Mouse (Mus musculus): ENCODE data around the gene Cpa5. TPM values are rescaled to one million over a fixed set of nuclear protein-coding genes. Genes with fewer than 3 reads are reported as not detected.

The Cpa5 gene
- total RNA-seq, 2 experiments from 2014 or later: 0.31 to 0.43 TPM

DNA sequence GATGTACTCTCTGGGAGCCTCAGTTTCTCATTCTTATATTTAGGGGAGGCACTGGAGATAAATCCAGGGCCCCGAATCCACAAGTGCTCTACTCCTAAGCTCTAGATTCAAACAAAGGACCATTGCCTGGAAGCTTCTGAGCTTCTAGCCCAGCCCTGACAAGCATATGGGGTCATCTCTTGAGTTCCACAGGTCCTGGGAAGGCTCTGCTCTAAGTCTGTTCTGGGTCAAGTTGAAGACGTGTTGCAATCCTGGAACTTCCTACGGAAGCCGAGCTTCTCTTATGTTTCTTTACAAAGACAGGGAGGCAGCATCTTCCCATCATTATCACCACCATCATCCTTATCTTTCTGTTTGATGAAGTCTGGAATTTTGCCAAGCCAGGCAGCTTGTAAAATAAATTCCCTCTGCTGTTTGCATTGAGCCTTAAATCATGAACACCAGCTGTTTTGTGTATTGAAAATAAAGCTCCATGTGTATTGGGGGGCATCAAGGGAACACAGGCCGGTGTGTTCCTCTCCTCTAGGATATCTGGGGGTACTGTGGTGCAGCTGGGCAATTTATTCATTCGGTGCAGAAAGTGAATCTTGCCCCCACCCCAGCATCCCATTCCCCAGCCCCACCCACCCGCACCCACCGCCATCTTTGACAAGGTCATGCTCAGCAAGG is 14.4 kb upstream of the Cpa5 start:
- intact Hi-C loops (cut with DNase I; ENCODE audit: low total_unique reads): no loop called here
- no peak for DNase-seq

DNA sequence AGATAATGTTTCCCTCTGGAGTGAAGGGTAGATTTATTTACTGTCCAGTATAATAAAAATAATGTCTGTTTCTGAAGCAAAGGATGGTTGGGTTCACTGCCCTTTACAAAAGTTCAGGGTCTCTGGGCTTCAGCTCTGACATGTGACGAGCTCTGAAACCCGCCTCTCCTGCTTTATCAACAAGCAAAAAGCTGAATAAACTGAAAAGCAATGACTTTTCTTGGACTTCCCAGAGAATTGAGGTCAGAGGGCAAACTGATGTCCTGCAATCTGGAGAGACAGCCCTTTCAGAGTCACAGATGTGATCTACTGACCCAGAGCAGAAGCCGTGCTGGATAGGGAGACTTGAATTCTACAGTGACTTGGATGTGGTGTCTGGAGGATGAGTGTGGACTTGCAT is 10.8 kb upstream of the Cpa5 start:
- DNase-seq: no peak

DNA sequence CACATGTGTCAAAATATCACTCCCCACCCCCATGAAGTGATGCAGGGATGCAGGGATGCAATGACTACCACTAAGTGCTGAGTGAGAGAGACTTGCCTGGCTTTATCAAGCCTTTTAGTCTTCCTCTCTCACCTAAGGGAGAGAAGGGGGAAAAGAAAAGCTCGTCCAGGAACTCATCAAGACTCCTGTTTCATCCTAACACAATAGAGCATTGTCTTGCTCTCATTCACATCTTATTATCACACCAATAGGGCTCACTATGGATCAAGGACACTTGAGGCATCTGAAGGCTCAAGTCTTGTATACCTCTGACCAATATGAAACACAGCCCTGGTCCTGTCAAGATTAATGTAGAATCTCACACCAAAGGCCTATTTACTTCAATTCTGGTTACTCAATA is 9.8 kb upstream of the Cpa5 start:
- DNase-seq: no peak
- intact Hi-C loops (cut with DNase I; ENCODE audit: low total_unique reads): no loop called here

More for the DNA sequence above, 10.8 kb upstream of the Cpa5 start:
- intact Hi-C loops (cut with DNase I; ENCODE audit: low total_unique reads): no loop called here

- intact Hi-C loops (cut with DNase I; ENCODE audit: low total_unique reads): no loop called here
- no peak for DNase-seq
These were observed 6.4 kb upstream of the Cpa5 start for GRCm38 (mm10) chr6:30604342-30604867.

DNA sequence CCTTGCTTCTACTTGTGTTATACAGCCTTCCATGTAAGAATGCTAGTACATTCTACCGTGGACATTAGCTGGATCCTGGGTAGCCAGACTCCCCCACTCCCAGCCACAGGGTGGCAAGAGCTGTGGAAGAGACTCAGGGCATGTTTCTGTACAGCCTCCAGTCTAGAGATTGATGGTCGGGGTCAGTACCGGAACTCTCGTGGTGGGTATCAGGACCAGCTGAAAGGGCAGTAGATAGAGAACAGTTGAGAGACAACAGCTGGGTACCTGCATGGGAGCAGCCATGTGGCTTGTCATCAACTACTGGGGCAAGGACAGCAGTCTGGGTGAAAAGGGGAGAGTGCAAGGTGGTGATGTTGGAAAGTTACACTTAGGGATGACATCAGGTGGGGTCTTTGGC is 5.7 kb upstream of the Cpa5 start:
- intact Hi-C loops (cut with DNase I; ENCODE audit: low total_unique reads): no loop called here
- DNase-seq: no peak

GRCm38 (mm10) chr6:30605672-30606071 is 5.1 kb upstream of the Cpa5 start:
- intact Hi-C loops (cut with DNase I; ENCODE audit: low total_unique reads): no loop called here
- DNase-seq: no peak

GRCm38 (mm10) chr6:30611212-30611611 is 402 bp downstream of the Cpa5 start:
- intact Hi-C loops (cut with DNase I; ENCODE audit: low total_unique reads): no loop called here
- no peak for DNase-seq

GRCm38 (mm10) chr6:30614251-30614650 is 3.4 kb downstream of the Cpa5 start:
- no peak for DNase-seq
- intact Hi-C loops (cut with DNase I; ENCODE audit: low total_unique reads): no loop called here

DNA sequence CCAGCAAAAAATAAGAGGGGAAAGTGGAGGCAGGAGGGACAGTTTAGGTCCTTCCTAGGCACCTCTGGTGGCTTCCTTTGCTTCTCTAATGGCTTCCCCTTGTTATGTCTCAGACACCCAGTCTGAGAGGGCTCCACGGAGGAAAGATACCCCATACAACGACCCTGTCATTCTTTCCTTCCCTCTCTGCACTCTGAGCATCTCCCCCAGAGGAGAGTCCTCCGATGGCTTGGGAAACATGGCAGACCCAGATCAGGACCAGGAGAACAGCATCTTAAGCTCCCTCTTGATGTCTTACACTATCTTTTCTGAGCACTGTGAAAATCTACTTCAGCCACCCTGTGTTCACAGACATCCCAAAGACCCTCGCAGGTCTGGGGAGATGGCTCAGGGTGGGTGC is 4.9 kb downstream of the Cpa5 start:
- intact Hi-C loops (cut with DNase I; ENCODE audit: low total_unique reads): no loop called here
- no peak for DNase-seq

DNA sequence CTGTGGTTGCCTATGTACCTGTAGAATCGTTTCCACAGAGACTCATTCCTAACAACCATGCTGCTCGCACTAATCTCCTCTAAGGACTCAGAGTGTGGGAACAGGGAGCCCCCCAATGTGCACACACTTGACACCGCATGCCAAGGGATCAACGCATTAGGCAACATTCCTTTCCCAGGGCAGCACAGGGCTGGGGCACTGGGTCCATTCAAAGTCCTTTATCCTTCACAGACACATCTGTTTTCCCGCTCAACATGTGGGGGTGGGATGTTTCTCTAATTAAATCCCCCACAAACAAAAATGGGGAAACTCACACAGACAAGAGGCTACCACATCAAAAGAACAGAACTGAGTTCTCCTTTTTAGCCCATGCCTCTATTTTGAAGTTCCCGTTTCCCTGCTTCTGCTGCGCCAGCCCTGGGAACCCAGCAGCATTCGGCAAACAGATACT is 5.7 kb downstream of the Cpa5 start:
- intact Hi-C loops (cut with DNase I; ENCODE audit: low total_unique reads): no loop called here
- no peak for DNase-seq

- intact Hi-C loops (cut with DNase I; ENCODE audit: low total_unique reads): no loop called here
- peak; percentile 36 for DNase-seq
These were observed 6.5 kb downstream of the Cpa5 start for GRCm38 (mm10) chr6:30617020-30617958.

- intact Hi-C loops (cut with DNase I; ENCODE audit: low total_unique reads): no loop called here
- DNase-seq: no peak
These were observed 7.3 kb downstream of the Cpa5 start for GRCm38 (mm10) chr6:30617959-30618590.

- intact Hi-C loops (cut with DNase I; ENCODE audit: low total_unique reads): no loop called here
These were observed 7.9 kb downstream of the Cpa5 start for GRCm38 (mm10) chr6:30618735-30619134.

DNA sequence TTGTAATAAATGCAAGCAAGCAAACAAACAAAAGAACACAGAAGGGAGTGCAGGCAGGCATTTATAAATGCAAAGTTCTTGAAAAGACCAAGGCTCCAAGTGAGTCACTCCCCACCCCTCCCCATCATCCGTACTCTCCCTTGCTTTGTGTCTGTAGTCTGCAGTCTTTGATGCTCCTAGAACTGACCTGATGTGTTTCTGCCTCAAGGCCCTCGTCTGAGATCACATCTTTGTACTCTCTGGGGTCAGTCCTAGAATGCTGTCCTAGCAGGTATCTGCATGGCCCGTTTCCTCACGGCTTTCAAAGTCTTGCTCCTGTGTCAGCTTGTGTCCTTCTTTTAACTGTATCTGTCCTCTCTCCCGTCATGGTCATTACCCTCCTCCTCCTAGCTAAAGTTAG is 8.8 kb downstream of the Cpa5 start:
- DNase-seq: no peak
- intact Hi-C loops (cut with DNase I; ENCODE audit: low total_unique reads): no loop called here

More at GRCm38 (mm10) chr6:30618735-30619134, 7.9 kb downstream of the Cpa5 start:
- peak; percentile 65 for DNase-seq

DNA sequence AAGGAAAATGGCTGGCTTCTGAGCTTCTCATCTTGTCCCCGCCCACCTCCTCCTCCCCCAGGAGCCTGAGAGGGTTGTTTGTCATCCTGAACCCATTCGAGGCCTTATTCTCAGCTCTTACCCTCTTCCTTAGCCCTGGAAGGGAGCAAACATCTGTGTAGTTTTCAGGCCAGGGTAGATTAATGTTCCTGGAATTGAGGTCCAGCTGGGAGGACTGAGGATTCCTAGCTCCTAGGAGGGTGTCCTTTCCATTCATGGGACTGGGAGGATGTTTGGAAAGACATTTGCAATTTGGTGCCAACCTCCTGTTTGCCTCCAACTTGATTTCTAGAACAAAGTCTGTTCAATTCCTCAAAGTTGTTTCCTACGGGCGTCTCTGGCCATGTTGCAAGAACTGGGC is 9.8 kb downstream of the Cpa5 start:
- intact Hi-C loops (cut with DNase I; ENCODE audit: low total_unique reads): no loop called here
- DNase-seq: peak; percentile 44

GRCm38 (mm10) chr6:30620994-30621393 is 10.2 kb downstream of the Cpa5 start:
- peak; percentile 31 for DNase-seq
- intact Hi-C loops (cut with DNase I; ENCODE audit: low total_unique reads): no loop called here

- DNase-seq: no peak
- intact Hi-C loops (cut with DNase I; ENCODE audit: low total_unique reads): no loop called here
These were observed 11.2 kb downstream of the Cpa5 start for GRCm38 (mm10) chr6:30621986-30622389.

- intact Hi-C loops (cut with DNase I; ENCODE audit: low total_unique reads): no loop called here
- no peak for DNase-seq
These were observed 14.0 kb downstream of the Cpa5 start for GRCm38 (mm10) chr6:30624763-30625162.

DNA sequence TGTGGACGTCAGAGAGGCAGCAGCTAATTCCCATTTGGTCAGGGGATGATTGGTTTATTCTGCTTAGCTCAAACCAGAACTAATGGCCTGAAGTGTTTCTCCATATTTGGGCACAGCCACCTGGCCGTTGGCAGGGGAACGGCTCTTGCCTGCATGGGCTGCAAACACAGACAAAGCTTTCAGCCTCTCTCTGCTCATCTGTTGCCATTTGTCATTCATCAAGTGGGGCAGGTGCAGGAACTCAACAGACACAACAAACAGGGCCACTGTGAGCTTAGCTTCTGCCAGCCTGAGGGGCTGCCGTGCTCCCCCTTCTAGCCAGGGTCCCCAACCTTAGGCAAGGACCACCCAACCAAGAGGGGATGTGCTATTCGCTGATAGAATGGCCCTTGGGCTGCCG is 17.3 kb downstream of the Cpa5 start:
- intact Hi-C loops (cut with DNase I; ENCODE audit: low total_unique reads): no loop called here
- peak; percentile 42 for DNase-seq

DNA sequence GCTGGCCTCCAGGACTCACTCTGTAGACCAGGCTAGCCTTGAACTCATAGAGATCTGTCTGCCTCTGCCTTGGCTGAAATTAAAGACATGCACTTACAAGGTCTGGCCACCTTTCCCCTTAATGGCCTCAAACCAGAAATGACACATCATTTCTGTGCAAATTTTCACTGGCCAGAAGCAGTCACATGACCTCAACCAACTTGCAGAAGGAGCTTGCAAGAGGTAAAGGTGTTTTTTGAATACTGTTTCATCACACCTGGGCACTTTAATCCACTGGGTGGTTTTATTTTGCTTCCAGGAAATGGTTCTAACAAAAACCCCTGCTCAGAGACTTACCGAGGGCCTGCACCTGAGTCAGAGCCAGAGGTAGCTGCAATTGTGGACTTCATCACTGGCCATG is 19.2 kb downstream of the Cpa5 start:
- no peak for DNase-seq
- intact Hi-C loops (cut with DNase I; ENCODE audit: low total_unique reads): no loop called here

Measured in gastrocnemius, postnatal 14 days (tissue).